Mouse (Mus musculus) heart, adult 2 months (tissue): Measurements from ENCODE around the gene Cd3d.

Source experiments
- CTCF ChIP-seq: fragments of 200-600 bp; IDR thresholded peaks from 2 replicates; pipeline ENCODE4 v1.8.1; 2022; ENCODE audit warnings: antibody characterized with exemption, mild to moderate bottlenecking, moderate library complexity
- EP300 ChIP-seq: fragments of 200-500 bp; IDR thresholded peaks from 2 replicates; pipeline ENCODE4 v1.6.1; 2011; ENCODE audit warnings: low read depth, low read length, control low read depth; ENCODE audit not compliant: insufficient read depth
- POLR2A ChIP-seq: fragments of 200-500 bp; IDR thresholded peaks from 2 replicates; pipeline ENCODE4 v1.6.1; 2011; ENCODE audit warnings: mild to moderate bottlenecking, low read depth, low read length, control low read depth; ENCODE audit not compliant: insufficient read depth

GRCm38 (mm10) chr9:45014879-45015278 is 33.3 kb downstream of the Cd3d start:
- TF ChIP-seq CTCF (no peak), POLR2A (no peak), EP300 (no peak)
